Mouse (Mus musculus) neural tube, embryonic 14.5 days (tissue): Measurements from ENCODE around the gene Evx2. TPM values are rescaled to one million over a fixed set of nuclear protein-coding genes. Genes with fewer than 3 reads are reported as not detected.

Source experiments
- ATAC-seq: fragments of 200-750 bp; cut with Nextera tagmentation; 2 replicates; pipeline ENCODE4 v1.8.0; 2017; ENCODE audit warnings: low read depth, mild to moderate bottlenecking, moderate TSS enrichment, moderate library complexity
- H3K27ac ChIP-seq: fragments of 300-500 bp; sonication (generic); 2 replicates; pipeline ENCODE4 v1.5.1; 2014; ENCODE audit warnings: low read depth, mild to moderate bottlenecking, control low read depth, low read length, moderate library complexity, mixed read lengths
- H3K27me3 ChIP-seq: fragments of 300-500 bp; sonication (generic); 2 replicates; pipeline ENCODE4 v1.6.1; 2014; ENCODE audit warnings: low read length; ENCODE audit not compliant: control insufficient read depth, insufficient read depth
- H3K36me3 ChIP-seq: fragments of 300-500 bp; sonication (generic); 2 replicates; pipeline ENCODE4 v1.6.1; 2014; ENCODE audit warnings: low read length, mixed read lengths; ENCODE audit not compliant: control insufficient read depth, insufficient read depth
- H3K4me1 ChIP-seq: fragments of 300-500 bp; sonication (generic); 2 replicates; pipeline ENCODE4 v1.6.1; 2014; ENCODE audit warnings: low read length; ENCODE audit not compliant: control insufficient read depth, insufficient read depth
- H3K4me2 ChIP-seq: fragments of 300-500 bp; sonication (generic); 2 replicates; pipeline ENCODE4 v1.6.1; 2014; ENCODE audit warnings: mild to moderate bottlenecking, low read depth, low read length, control low read depth
- H3K4me3 ChIP-seq: fragments of 300-500 bp; sonication (generic); 2 replicates; pipeline ENCODE4 v1.5.1; 2014; ENCODE audit warnings: low read depth, low read length, control low read depth, mixed read lengths
- H3K9ac ChIP-seq: fragments of 300-500 bp; sonication (generic); replicated peaks from 2 replicates; pipeline ENCODE4 v1.6.1; 2014; ENCODE audit warnings: low read depth, mild to moderate bottlenecking, control low read depth, low read length, mixed read lengths
- H3K9me3 ChIP-seq: fragments of 300-500 bp; sonication (generic); 2 replicates; pipeline ENCODE4 v1.6.1; 2016; ENCODE audit warnings: low read length; ENCODE audit not compliant: control insufficient read depth
- WGBS: fragments of 180-500 bp; shearing (Covaris S2); extraction: QIAGEN DNeasy Blood & Tissue Kit; methylation state at CpG from one replicate; pipeline ENCODE4 v1.1.7; 2014; 5-methylcytosine and 5-hydroxymethylcytosine counted together
- polyA plus RNA-seq: library from polyadenylated mRNA; unstranded; fragments of >200 nt; fragmentation: Nextera tagmentation; extraction: Ambion mirVana; gene quantifications from 2 replicates; pipeline ENCODE4 v1.2.1, GENCODE M21; 2014

The Evx2 gene
- polyA plus RNA-seq, 1 experiment from 2014 or later = 0.55 TPM

DNA sequence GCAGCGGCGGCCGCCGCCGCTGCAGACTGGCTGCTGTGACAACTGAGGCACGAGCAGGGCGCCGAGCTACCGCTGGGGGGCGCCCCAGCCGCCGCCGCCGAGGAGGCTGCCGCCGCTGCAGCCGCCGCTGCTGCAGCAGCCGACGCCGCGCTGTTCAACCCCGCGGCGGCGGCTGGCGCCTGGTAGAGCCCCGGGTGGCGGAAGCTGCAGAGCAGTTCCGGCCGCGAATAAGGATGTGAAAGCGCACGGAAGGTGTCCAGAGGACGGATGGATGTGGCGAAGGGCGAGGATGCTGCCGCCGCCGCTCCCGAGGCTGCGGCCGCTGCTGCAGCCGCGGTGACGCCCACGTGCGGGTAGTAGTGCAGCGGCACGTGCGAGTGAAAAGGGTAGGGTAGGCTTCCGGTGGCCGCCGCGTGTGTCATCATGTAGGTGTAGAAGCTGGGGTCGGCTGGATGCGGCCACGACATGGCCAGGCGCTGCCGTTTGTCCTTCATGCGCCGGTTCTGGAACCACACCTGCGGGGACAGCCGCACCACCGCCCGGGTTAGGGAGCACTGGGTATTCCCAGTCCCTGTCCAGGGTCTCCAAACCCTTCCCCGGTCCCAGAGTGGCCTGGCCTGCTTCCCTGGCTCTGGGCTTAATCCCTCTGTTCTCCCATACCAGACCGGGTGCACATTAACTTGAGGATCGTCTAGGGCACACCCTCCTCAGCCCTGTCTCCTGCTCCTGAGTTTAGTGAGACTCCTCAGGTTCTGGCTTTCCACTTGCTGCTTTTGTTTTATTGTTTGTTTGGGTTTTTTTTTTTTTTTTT, 3.3 kb downstream of the Evx2 start:
- Histone ChIP-seq H3K27ac (no peak overlapping the region), H3K4me2 (peak overlapping the region; percentile 47), H3K27me3 (peaks cover 32% of the 10 kb centered on the region), H3K9me3 (no peaks in the 10 kb centered on the region), H3K36me3 (no peaks in the 10 kb centered on the region), H3K4me1 (peaks cover 5% of the 10 kb centered on the region), H3K9ac (0 out of 2 replicates have a peak overlapping the region, but pooled peaks have one; percentile 11), H3K4me3 (peak overlapping the region; percentile 29)
- WGBS = under 1% methylated on average over 69 of the region's 69 CpGs
- peak; percentile 46; the same call in 1 of the 2 replicates for ATAC-seq

GRCm38 (mm10) chr2:74655420-74655781, 4.0 kb downstream of the Evx2 start:
- H3K4me3 ChIP-seq = peak overlapping the region; percentile 29
- H3K27ac ChIP-seq = no peak overlapping the region
- WGBS = 0% methylated on average over 21 of the region's 47 CpGs
- 0 out of 2 replicates have a peak overlapping the region, but pooled peaks have one; percentile 11 for H3K9ac ChIP-seq
- no peak for ATAC-seq
- H3K4me2 ChIP-seq = peak overlapping the region; percentile 47
- peaks cover 5% of the 10 kb centered on the region for H3K4me1 ChIP-seq
- H3K9me3 ChIP-seq = no peaks in the 10 kb centered on the region
- H3K36me3 ChIP-seq = no peaks in the 10 kb centered on the region
- H3K27me3 ChIP-seq = peaks cover 32% of the 10 kb centered on the region

- Histone ChIP-seq H3K9ac (no peak overlapping the region), H3K27me3 (peaks cover 33% of the 10 kb centered on the region), H3K4me3 (peak overlapping the region; percentile 29; the same call in 1 of the 2 replicates), H3K9me3 (no peaks in the 10 kb centered on the region), H3K36me3 (no peaks in the 10 kb centered on the region), H3K4me1 (peaks cover 5% of the 10 kb centered on the region), H3K27ac (no peak overlapping the region), H3K4me2 (no peak overlapping the region)
- WGBS = 3% methylated on average over 18 of the region's 20 CpGs
- no peak for ATAC-seq
Measured at GRCm38 (mm10) chr2:74654743-74655419, 4.5 kb downstream of the Evx2 start.

- WGBS = 12% methylated on average over 17 of the region's 17 CpGs
- H3K9ac ChIP-seq = no peak overlapping the region
- no peaks in the 10 kb centered on the region for H3K36me3 ChIP-seq
- H3K4me2 ChIP-seq = no peak overlapping the region
- H3K4me3 ChIP-seq = no peak overlapping the region
- H3K27me3 ChIP-seq = peaks cover 40% of the 10 kb centered on the region
- peaks cover 5% of the 10 kb centered on the region for H3K4me1 ChIP-seq
- no peak for ATAC-seq
- H3K27ac ChIP-seq = no peak overlapping the region
- no peaks in the 10 kb centered on the region for H3K9me3 ChIP-seq
Measured at GRCm38 (mm10) chr2:74653781-74654535, 5.4 kb downstream of the Evx2 start.

DNA sequence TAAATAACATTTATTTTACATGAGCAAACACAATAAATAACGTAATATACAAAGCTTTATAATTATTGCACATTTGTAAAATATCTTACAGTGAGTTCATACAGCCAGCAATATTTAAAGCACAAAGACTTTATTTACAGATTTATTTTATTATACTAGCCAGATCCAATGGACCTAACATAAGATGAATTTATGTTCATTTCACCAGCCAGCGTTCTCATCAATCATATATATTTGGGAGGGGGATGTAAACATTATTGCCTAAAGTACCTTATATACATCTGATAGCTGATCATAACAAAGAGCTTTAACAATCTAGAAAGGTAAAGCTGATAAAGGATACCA, 6.4 kb downstream of the Evx2 start:
- 44% methylated on average over 2 of the region's 2 CpGs for WGBS
- no peaks in the 10 kb centered on the region for H3K9me3 ChIP-seq
- H3K4me3 ChIP-seq = no peak overlapping the region
- no peak overlapping the region for H3K4me2 ChIP-seq
- no peak overlapping the region for H3K27ac ChIP-seq
- H3K4me1 ChIP-seq = peaks cover 5% of the 10 kb centered on the region; the same call in 1 of the 2 replicates
- no peaks in the 10 kb centered on the region for H3K36me3 ChIP-seq
- H3K9ac ChIP-seq = no peak overlapping the region
- peaks cover 49% of the 10 kb centered on the region for H3K27me3 ChIP-seq
- no peak for ATAC-seq

DNA sequence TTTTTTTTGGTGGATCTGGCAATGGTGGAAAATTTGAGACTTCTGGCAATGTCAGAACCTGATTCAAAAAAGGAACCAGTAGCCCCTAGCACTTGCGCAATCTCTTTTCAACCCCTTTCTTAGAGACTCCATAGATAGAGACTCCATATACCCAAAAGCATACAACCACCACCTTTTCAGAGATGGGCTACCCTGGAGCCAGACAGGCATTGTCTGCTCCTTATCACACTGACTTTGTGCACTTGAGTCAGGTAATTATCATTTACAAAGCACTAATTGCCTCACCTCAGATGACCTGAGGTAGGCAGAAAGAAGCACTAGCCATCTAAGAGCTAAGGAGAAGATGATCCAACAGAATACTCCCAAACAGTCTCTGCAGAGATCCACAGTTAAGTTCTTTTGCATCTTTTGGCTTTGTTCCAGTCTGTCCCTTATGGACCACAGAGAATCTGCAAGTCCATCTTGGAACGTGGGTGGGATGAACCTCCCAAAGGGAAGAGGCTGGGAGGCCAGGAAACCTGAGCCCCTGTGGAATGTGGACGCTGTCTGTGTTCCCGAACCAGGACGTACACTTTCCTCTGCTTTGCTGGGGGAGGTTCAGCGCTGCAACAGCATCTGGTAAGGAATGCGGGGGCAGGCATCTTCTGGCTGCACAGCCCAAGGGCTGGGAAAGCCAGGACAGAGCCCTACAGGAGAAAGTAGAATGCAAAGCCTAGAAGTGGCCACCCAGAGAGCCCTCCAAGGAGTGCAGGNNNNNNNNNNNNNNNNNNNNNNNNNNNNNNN, 12.1 kb downstream of the Evx2 start:
- H3K27me3 ChIP-seq = peaks cover 52% of the 10 kb centered on the region
- no peak overlapping the region for H3K9ac ChIP-seq
- no peaks in the 10 kb centered on the region for H3K36me3 ChIP-seq
- no peak overlapping the region for H3K4me3 ChIP-seq
- H3K27ac ChIP-seq = no peak overlapping the region
- H3K4me1 ChIP-seq = no peaks in the 10 kb centered on the region
- 14% methylated on average over 7 of the region's 7 CpGs for WGBS
- no peak overlapping the region for H3K4me2 ChIP-seq
- H3K9me3 ChIP-seq = no peaks in the 10 kb centered on the region
- no peak for ATAC-seq

GRCm38 (mm10) chr2:74645631-74646030, 13.7 kb downstream of the Evx2 start:
- Histone ChIP-seq H3K36me3 (no peaks in the 10 kb centered on the region), H3K4me2 (no peak overlapping the region), H3K27ac (no peak overlapping the region), H3K4me1 (no peaks in the 10 kb centered on the region), H3K9me3 (no peaks in the 10 kb centered on the region), H3K4me3 (no peak overlapping the region), H3K9ac (no peak overlapping the region), H3K27me3 (peaks cover 44% of the 10 kb centered on the region)
- no peak for ATAC-seq
- 87% methylated on average over 3 of the region's 3 CpGs for WGBS

- 40% methylated on average over 5 of the region's 5 CpGs for WGBS
Measured at GRCm38 (mm10) chr2:74642431-74642830, 16.9 kb downstream of the Evx2 start.

More at GRCm38 (mm10) chr2:74642431-74642830, 16.9 kb downstream of the Evx2 start:
- H3K9ac ChIP-seq = no peak overlapping the region
- H3K9me3 ChIP-seq = no peaks in the 10 kb centered on the region
- H3K36me3 ChIP-seq = no peaks in the 10 kb centered on the region
- no peak overlapping the region for H3K4me2 ChIP-seq
- no peak for ATAC-seq
- no peak overlapping the region for H3K4me3 ChIP-seq
- no peaks in the 10 kb centered on the region for H3K4me1 ChIP-seq
- H3K27ac ChIP-seq = no peak overlapping the region
- peaks cover 18% of the 10 kb centered on the region for H3K27me3 ChIP-seq
